Mouse (Mus musculus): Measurements from ENCODE around the gene Sesn3. TPM values are rescaled to one million over a fixed set of nuclear protein-coding genes. Genes with fewer than 3 reads are reported as not detected.

Gene Sesn3
- polyA plus RNA-seq, 1 experiment, result 4.7 TPM

DNA sequence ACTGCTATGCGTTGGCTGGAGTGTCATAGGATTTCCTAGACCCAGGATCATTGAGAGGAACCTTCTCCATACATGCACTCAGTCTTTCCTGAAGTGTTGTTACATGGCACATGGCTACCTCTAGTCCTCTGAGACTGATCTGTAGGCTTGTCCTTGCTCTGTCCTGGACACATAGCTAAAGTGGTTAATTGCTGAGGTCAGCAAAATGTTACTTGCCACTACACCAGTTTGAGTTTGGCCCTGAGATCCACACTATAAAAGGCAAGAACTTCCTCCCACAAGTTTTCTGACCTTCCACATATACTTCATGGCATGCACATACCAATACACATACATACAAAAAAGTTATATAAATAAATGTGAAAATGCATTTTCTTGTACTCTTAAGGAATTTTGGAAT, 41.8 kb downstream of the Sesn3 start:
- H3K4me3 ChIP-seq, result no peak overlapping the region
- no peak overlapping the region for H3ac ChIP-seq (ENCODE audit: control insufficient read depth, insufficient read length)
- no peak for TF ChIP-seq USF1 (IDR thresholded peaks at IDR 0.05; ENCODE audit: low read depth)
- no peak for TF ChIP-seq TCF12 (IDR thresholded peaks at IDR 0.05; ENCODE audit: insufficient read depth, poor library complexity, severe bottlenecking)
- no peak for TF ChIP-seq POLR2AphosphoS2 (IDR thresholded peaks at IDR 0.05; ENCODE audit: insufficient read length, low read depth)
- no peak for TF ChIP-seq CEBPB (IDR thresholded peaks at IDR 0.05; ENCODE audit: insufficient read depth, poor library complexity, severe bottlenecking)
- no peak for TF ChIP-seq MYOD1 (IDR thresholded peaks at IDR 0.05; ENCODE audit: control insufficient read depth in 1 of 3, insufficient read length in 2 of 3, low read depth in 2 of 3)
- TF ChIP-seq E2F4 (IDR thresholded peaks at IDR 0.05; ENCODE audit: insufficient read depth), result no peak
- no peak for TF ChIP-seq POLR2A (IDR thresholded peaks at IDR 0.05; ENCODE audit: insufficient read length, low read depth)
- TF ChIP-seq SRF (IDR thresholded peaks at IDR 0.05; ENCODE audit: control insufficient read depth, insufficient read length, low read depth), result no peak
- TF ChIP-seq MYOG (IDR thresholded peaks at IDR 0.05; ENCODE audit: control insufficient read depth in 1 of 3, insufficient read depth in 1 of 3, insufficient read length in 2 of 3, low read depth in 2 of 3), result no peak
- TF ChIP-seq MAX (IDR thresholded peaks at IDR 0.05; ENCODE audit: low read depth), result no peak
- TF ChIP-seq TCF3 (IDR thresholded peaks at IDR 0.05; ENCODE audit: insufficient read length, low read depth), result no peak
- TF ChIP-seq REST (IDR thresholded peaks at IDR 0.05; ENCODE audit: insufficient read depth, insufficient read length), result no peak
- no peaks in the 10 kb centered on the region for H3K27me3 ChIP-seq (ENCODE audit: control insufficient read depth, insufficient read depth, insufficient read length)
- H3K36me3 ChIP-seq (ENCODE audit: control insufficient read depth, insufficient read depth), result no peaks in the 10 kb centered on the region
- H3K4me2 ChIP-seq (ENCODE audit: low read depth), result no peak overlapping the region
- no peaks in the 10 kb centered on the region for H3K79me2 ChIP-seq (ENCODE audit: control insufficient read depth, insufficient read depth)

DNA sequence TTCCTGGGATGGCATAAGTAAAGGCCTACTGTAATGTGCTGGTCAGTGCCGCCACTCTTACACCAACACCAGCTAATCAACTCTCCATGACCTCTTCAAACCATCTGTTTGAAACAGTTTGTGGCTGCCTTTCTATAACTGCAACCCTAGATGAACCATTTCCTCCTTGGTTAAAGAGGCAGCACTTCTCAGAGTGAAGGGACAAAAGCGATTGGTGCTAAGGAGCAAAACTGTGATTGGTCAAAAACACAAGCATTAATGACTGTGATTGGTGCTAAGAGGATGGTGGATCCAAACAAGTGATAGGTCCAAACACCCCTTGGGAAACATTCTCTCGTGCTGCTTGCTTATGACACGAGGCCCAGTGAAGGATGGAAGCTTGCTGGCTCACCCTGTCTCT, 61.0 kb downstream of the Sesn3 start:
- no peaks in the 10 kb centered on the region for H3K79me2 ChIP-seq (ENCODE audit: control insufficient read depth, insufficient read depth)
- H3K27me3 ChIP-seq (ENCODE audit: control insufficient read depth, insufficient read depth, insufficient read length), result no peaks in the 10 kb centered on the region
- H3K36me3 ChIP-seq (ENCODE audit: control insufficient read depth, insufficient read depth), result no peaks in the 10 kb centered on the region
- H3K4me3 ChIP-seq, result no peak overlapping the region
- H3ac ChIP-seq (ENCODE audit: control insufficient read depth, insufficient read length), result no peak overlapping the region
- TF ChIP-seq CEBPB (IDR thresholded peaks at IDR 0.05; ENCODE audit: insufficient read depth, poor library complexity, severe bottlenecking) (no peak), SRF (IDR thresholded peaks at IDR 0.05; ENCODE audit: control insufficient read depth, insufficient read length, low read depth) (no peak), USF1 (IDR thresholded peaks at IDR 0.05; ENCODE audit: low read depth) (no peak), REST (IDR thresholded peaks at IDR 0.05; ENCODE audit: insufficient read depth, insufficient read length) (no peak), TCF3 (IDR thresholded peaks at IDR 0.05; ENCODE audit: insufficient read length, low read depth) (no peak), E2F4 (IDR thresholded peaks at IDR 0.05; ENCODE audit: insufficient read depth) (no peak), POLR2A (IDR thresholded peaks at IDR 0.05; ENCODE audit: insufficient read length, low read depth) (no peak), MYOG (IDR thresholded peaks at IDR 0.05; ENCODE audit: control insufficient read depth in 1 of 3, insufficient read depth in 1 of 3, insufficient read length in 2 of 3, low read depth in 2 of 3) (no peak), POLR2AphosphoS2 (IDR thresholded peaks at IDR 0.05; ENCODE audit: insufficient read length, low read depth) (no peak), MAX (IDR thresholded peaks at IDR 0.05; ENCODE audit: low read depth) (no peak), MYOD1 (IDR thresholded peaks at IDR 0.05; ENCODE audit: control insufficient read depth in 1 of 3, insufficient read length in 2 of 3, low read depth in 2 of 3) (no peak), TCF12 (IDR thresholded peaks at IDR 0.05; ENCODE audit: insufficient read depth, poor library complexity, severe bottlenecking) (no peak)
- H3K4me2 ChIP-seq (ENCODE audit: low read depth), result no peak overlapping the region

GRCm38 (mm10) chr9:14336901-14337300, 62.0 kb downstream of the Sesn3 start:
- Histone ChIP-seq H3K27me3 (ENCODE audit: control insufficient read depth, insufficient read depth, insufficient read length) (no peaks in the 10 kb centered on the region), H3K79me2 (ENCODE audit: control insufficient read depth, insufficient read depth) (no peaks in the 10 kb centered on the region), H3K36me3 (ENCODE audit: control insufficient read depth, insufficient read depth) (no peaks in the 10 kb centered on the region), H3ac (ENCODE audit: control insufficient read depth, insufficient read length) (no peak overlapping the region), H3K4me3 (no peak overlapping the region), H3K4me2 (ENCODE audit: low read depth) (no peak overlapping the region)
- TF ChIP-seq MAX (IDR thresholded peaks at IDR 0.05; ENCODE audit: low read depth), result no peak
- TF ChIP-seq SRF (IDR thresholded peaks at IDR 0.05; ENCODE audit: control insufficient read depth, insufficient read length, low read depth), result no peak
- no peak for TF ChIP-seq USF1 (IDR thresholded peaks at IDR 0.05; ENCODE audit: low read depth)
- TF ChIP-seq MYOD1 (IDR thresholded peaks at IDR 0.05; ENCODE audit: control insufficient read depth in 1 of 3, insufficient read length in 2 of 3, low read depth in 2 of 3), result no peak
- TF ChIP-seq TCF12 (IDR thresholded peaks at IDR 0.05; ENCODE audit: insufficient read depth, poor library complexity, severe bottlenecking), result no peak
- no peak for TF ChIP-seq E2F4 (IDR thresholded peaks at IDR 0.05; ENCODE audit: insufficient read depth)
- no peak for TF ChIP-seq POLR2AphosphoS2 (IDR thresholded peaks at IDR 0.05; ENCODE audit: insufficient read length, low read depth)

DNA sequence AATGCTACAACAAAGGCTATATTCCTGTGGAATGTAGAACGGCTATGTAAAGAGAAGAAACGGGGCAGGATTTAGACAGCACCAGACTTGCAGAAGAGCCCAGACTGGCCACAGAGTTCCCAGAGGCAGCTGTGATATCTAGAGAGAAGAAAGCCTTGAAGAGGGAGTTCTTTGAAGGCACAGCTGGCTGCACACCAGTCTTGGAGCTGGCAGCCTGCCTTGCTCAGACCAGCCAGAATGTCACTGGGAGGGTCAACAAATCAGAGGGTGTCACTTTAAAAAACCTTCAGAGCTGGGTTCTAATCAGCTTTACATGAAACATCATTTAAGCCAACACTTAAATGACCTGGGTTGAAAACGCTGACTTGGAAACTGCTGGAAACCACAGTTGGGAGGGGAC, 63.8 kb downstream of the Sesn3 start:
- Histone ChIP-seq H3K79me2 (ENCODE audit: control insufficient read depth, insufficient read depth) (no peaks in the 10 kb centered on the region), H3ac (ENCODE audit: control insufficient read depth, insufficient read length) (no peak overlapping the region), H3K4me2 (ENCODE audit: low read depth) (no peak overlapping the region), H3K4me3 (no peak overlapping the region), H3K36me3 (ENCODE audit: control insufficient read depth, insufficient read depth) (no peaks in the 10 kb centered on the region), H3K27me3 (ENCODE audit: control insufficient read depth, insufficient read depth, insufficient read length) (no peaks in the 10 kb centered on the region)
- TF ChIP-seq MYOG (IDR thresholded peaks at IDR 0.05; ENCODE audit: control insufficient read depth in 1 of 3, insufficient read depth in 1 of 3, insufficient read length in 2 of 3, low read depth in 2 of 3), result no peak
- no peak for TF ChIP-seq REST (IDR thresholded peaks at IDR 0.05; ENCODE audit: insufficient read depth, insufficient read length)
- TF ChIP-seq POLR2AphosphoS2 (IDR thresholded peaks at IDR 0.05; ENCODE audit: insufficient read length, low read depth), result no peak
- TF ChIP-seq CEBPB (IDR thresholded peaks at IDR 0.05; ENCODE audit: insufficient read depth, poor library complexity, severe bottlenecking), result no peak
- TF ChIP-seq POLR2A (IDR thresholded peaks at IDR 0.05; ENCODE audit: insufficient read length, low read depth), result no peak
- no peak for TF ChIP-seq TCF12 (IDR thresholded peaks at IDR 0.05; ENCODE audit: insufficient read depth, poor library complexity, severe bottlenecking)
- TF ChIP-seq MYOD1 (IDR thresholded peaks at IDR 0.05; ENCODE audit: control insufficient read depth in 1 of 3, insufficient read length in 2 of 3, low read depth in 2 of 3), result no peak
- no peak for TF ChIP-seq SRF (IDR thresholded peaks at IDR 0.05; ENCODE audit: control insufficient read depth, insufficient read length, low read depth)
- no peak for TF ChIP-seq E2F4 (IDR thresholded peaks at IDR 0.05; ENCODE audit: insufficient read depth)
- TF ChIP-seq MAX (IDR thresholded peaks at IDR 0.05; ENCODE audit: low read depth), result no peak
- no peak for TF ChIP-seq USF1 (IDR thresholded peaks at IDR 0.05; ENCODE audit: low read depth)
- no peak for TF ChIP-seq TCF3 (IDR thresholded peaks at IDR 0.05; ENCODE audit: insufficient read length, low read depth)

Data from myocyte (in vitro differentiated cells).